In the genomic region with DNA sequence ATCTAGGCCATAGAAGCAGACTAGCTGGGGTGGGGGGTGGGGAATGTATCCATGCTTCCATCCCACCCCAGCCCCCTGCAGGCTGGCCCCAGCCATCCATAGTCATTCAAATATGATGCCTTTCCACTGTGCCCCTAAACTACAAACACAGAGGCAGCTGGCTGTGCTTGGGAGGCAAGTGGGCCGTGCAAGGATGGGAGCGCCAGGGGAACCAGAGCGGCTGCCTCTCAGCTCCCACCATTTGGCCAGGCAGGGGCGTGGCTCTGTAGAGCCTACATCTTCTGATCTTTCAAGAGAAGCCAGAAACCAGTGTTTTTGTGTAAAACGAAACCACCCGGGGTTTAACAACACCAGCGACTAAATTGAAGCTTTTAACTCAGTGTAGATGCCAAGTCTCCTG, we compare ENCODE assay signal across 12 mouse cellular contexts. TPM values are rescaled to one million over a fixed set of nuclear protein-coding genes. Genes with fewer than 3 reads are reported as not detected.
DNase-seq lines count a peak whose midpoint lies in the region; ATAC-seq and TF ChIP-seq lines count a peak whose summit lies in the region.
"Had no signal": no experiment of that assay in that cellular context is flagged by ENCODE, and none has a peak within 500 bp of the region (broad histone marks: within the 10 kb centered on the region; RNA-seq: fewer than 3 reads in every experiment).

No protein-coding gene starts in this region.

- DNase-seq in kidney, adult 2 months, result no peak
- peak; percentile 15 to 29 for DNase-seq in CD8-positive naive resting alpha-beta T cell, adult 2 months (ENCODE audit: low read depth in 2 of 2, low spot score in 2 of 2)
- no peak for DNase-seq in ES-E14 (ENCODE audit: low read depth, low spot score)
- DNase-seq in forebrain, postnatal 0 days, result no peak
- DNase-seq in layer of hippocampus, adult 18-20 months (ENCODE audit: low spot score in 2 of 2), result no peak
- no peak for DNase-seq in lung, postnatal 25 days (ENCODE audit: low spot score)
- DNase-seq: cerebellum, postnatal 14 days; lung, adult 2 months; retina, postnatal 1 day; thymus, postnatal 25 days had no signal

- no peak for TF ChIP-seq POLR2A in kidney, adult 2 months (IDR thresholded peaks at IDR 0.05; ENCODE audit: low read depth, low read length)

- no peak overlapping the region for H3K4me2 ChIP-seq in kidney, embryonic 16.5 days (replicated peaks; ENCODE audit: low read depth, low read length)
- no peak overlapping the region for H3K4me2 ChIP-seq in forebrain, postnatal 0 days (ENCODE audit: low read depth)
- H3K4me2 ChIP-seq: neural tube, embryonic 12.5 days had no signal

- no peaks in the 10 kb centered on the region for H3K36me3 ChIP-seq in kidney, embryonic 16.5 days (ENCODE audit: insufficient read depth, low read length)
- H3K36me3 ChIP-seq in kidney, adult 2 months (ENCODE audit: control insufficient read depth, insufficient read depth, low read length), result no peaks in the 10 kb centered on the region
- H3K36me3 ChIP-seq in ES-E14 (ENCODE audit: control insufficient read depth, insufficient read depth, low read length, poor library complexity, severe bottlenecking), result peaks cover 7% of the 10 kb centered on the region; the same call in 1 of the 2 replicates
- H3K36me3 ChIP-seq in forebrain, postnatal 0 days (ENCODE audit: insufficient read depth), result no peaks in the 10 kb centered on the region
- H3K36me3 ChIP-seq: neural tube, embryonic 12.5 days had no signal

- in situ Hi-C loops in ES-E14 (cut with MboI; ENCODE audit: low sequenced_read_pairs in 2 of 2, unreplicated experiment in 2 of 2), result no loop called here

- H3K27me3 ChIP-seq in kidney, embryonic 16.5 days (ENCODE audit: insufficient read depth, low read length), result peaks cover 15% of the 10 kb centered on the region
- no peaks in the 10 kb centered on the region; the same call in 1 of the 2 replicates for H3K27me3 ChIP-seq in kidney, adult 2 months (replicated peaks; ENCODE audit: control insufficient read depth, insufficient read depth, low read length)
- peaks cover 6% of the 10 kb centered on the region for H3K27me3 ChIP-seq in forebrain, postnatal 0 days (ENCODE audit: insufficient read depth, low read length)

- no peaks in the 10 kb centered on the region for H3K9me3 ChIP-seq in kidney, embryonic 16.5 days (ENCODE audit: low read length)
- H3K9me3 ChIP-seq in ES-E14 (ENCODE audit: control insufficient read depth, insufficient read depth, low read depth, low read length), result no peaks in the 10 kb centered on the region
- H3K9me3 ChIP-seq in forebrain, postnatal 0 days (ENCODE audit: low read length), result no peaks in the 10 kb centered on the region
- H3K9me3 ChIP-seq: neural tube, embryonic 12.5 days had no signal

- H3K4me3 ChIP-seq in kidney, embryonic 16.5 days (ENCODE audit: low read length), result no peak overlapping the region
- H3K4me3 ChIP-seq in kidney, adult 2 months (ENCODE audit: insufficient read depth, low read depth, low read length), result no peak overlapping the region
- no peak overlapping the region for H3K4me3 ChIP-seq in ES-E14 (ENCODE audit: insufficient read depth in 1 of 2, low read depth in 1 of 2, low read length in 2 of 2, poor library complexity in 1 of 2, severe bottlenecking in 1 of 2)
- H3K4me3 ChIP-seq in forebrain, postnatal 0 days (ENCODE audit: low read depth, low read length), result no peak overlapping the region
- H3K4me3 ChIP-seq: neural tube, embryonic 12.5 days had no signal

- WGBS in kidney, embryonic 16.5 days, result 12% methylated on average over 7 of the region's 7 CpGs
- WGBS in kidney, adult 2 months, result 54% methylated on average over 7 of the region's 7 CpGs
- 15% methylated on average over 7 of the region's 7 CpGs for WGBS in forebrain, postnatal 0 days

- H3K27ac ChIP-seq in kidney, embryonic 16.5 days (ENCODE audit: low read length), result no peak overlapping the region
- no peak overlapping the region for H3K27ac ChIP-seq in kidney, adult 2 months (ENCODE audit: insufficient read depth, low read depth, low read length)
- H3K27ac ChIP-seq in ES-E14 (ENCODE audit: insufficient read depth, low read depth, low read length, poor library complexity, severe bottlenecking), result peak overlapping the region; percentile 72; the same call in 1 of the 2 replicates
- no peak overlapping the region for H3K27ac ChIP-seq in forebrain, postnatal 0 days (ENCODE audit: low read depth, low read length)
- H3K27ac ChIP-seq: neural tube, embryonic 12.5 days had no signal

- peaks cover 13% of the 10 kb centered on the region for H3K4me1 ChIP-seq in kidney, embryonic 16.5 days (ENCODE audit: insufficient read depth, low read length)
- peaks cover 5% of the 10 kb centered on the region; the same call in 1 of the 2 replicates for H3K4me1 ChIP-seq in kidney, adult 2 months (ENCODE audit: control insufficient read depth, insufficient read depth, low read length)
- H3K4me1 ChIP-seq in ES-E14 (ENCODE audit: control insufficient read depth in 2 of 2, insufficient read depth in 2 of 2, low read length in 2 of 2, poor library complexity in 1 of 2), result peaks cover 8 to 34% of the 10 kb centered on the region in 2 experiments
- H3K4me1 ChIP-seq in forebrain, postnatal 0 days (ENCODE audit: insufficient read depth), result peaks cover 6% of the 10 kb centered on the region; the same call in 1 of the 2 replicates

- TF ChIP-seq CTCF in kidney, adult 2 months (conservative IDR thresholded peaks at IDR 0.05; ENCODE audit: insufficient read depth, insufficient read length, low read depth, low read length), result no peak
- TF ChIP-seq CTCF in forebrain, postnatal 0 days (IDR thresholded peaks at IDR 0.05; ENCODE audit: low read depth), result no peak

- ATAC-seq in kidney, embryonic 16.5 days (ENCODE audit: low FRiP score, low TSS enrichment), result peak; percentile 32; the same call in 1 of the 2 replicates
- ATAC-seq in forebrain, postnatal 0 days, result peak; percentile 44; the same call in 1 of the 2 replicates

- H3K9ac ChIP-seq in kidney, embryonic 16.5 days (replicated peaks; ENCODE audit: low read length), result no peak overlapping the region
- no peak overlapping the region for H3K9ac ChIP-seq in ES-E14 (ENCODE audit: insufficient read depth, low read depth, low read length, poor library complexity, severe bottlenecking)
- H3K9ac ChIP-seq in forebrain, postnatal 0 days, result no peak overlapping the region
- H3K9ac ChIP-seq: neural tube, embryonic 12.5 days had no signal

TF ChIP-seq in ES-E14, 5 proteins besides CTCF, POLR2A, EP300 and RAD21:
- no peak for TF ChIP-seq CHD2 (IDR thresholded peaks at IDR 0.05; ENCODE audit: low read depth, low read length)
- TF ChIP-seq HCFC1 (IDR thresholded peaks at IDR 0.05; ENCODE audit: borderline replicate concordance, insufficient read depth, low read length), result no peak
- no peak for TF ChIP-seq ZC3H11A (IDR thresholded peaks at IDR 0.05; ENCODE audit: borderline replicate concordance, low read depth, low read length)
- no peak for TF ChIP-seq ZNF384 (IDR thresholded peaks at IDR 0.05; ENCODE audit: low read depth, low read length)
- no peak for TF ChIP-seq MAFK (IDR thresholded peaks at IDR 0.05; ENCODE audit: insufficient read depth, low read depth, low read length)

RNA-seq across cellular contexts. Expression of a gene that starts 4.7 kb away (rescaled TPM):
- 19.2 and 19.3 TPM in 2 replicates for polyA plus RNA-seq in kidney, embryonic 16.5 days (2015; fragmentation: Nextera tagmentation; extraction: Ambion mirVana)
- polyA plus RNA-seq in kidney, adult 2 months (2012; rRNA removed), result 564 and 569 TPM in 2 replicates
- total RNA-seq in ES-E14 (2012; rRNA removed), result 234 and 330 TPM in 2 replicates
- total RNA-seq in forebrain, postnatal 0 days (2014; rRNA removed), result 10.1 and 11.2 TPM in 2 replicates
- 8.2 and 10.1 TPM in 2 replicates for polyA plus RNA-seq in forebrain, postnatal 0 days (2015; fragmentation: Nextera tagmentation; extraction: Ambion mirVana)
- total RNA-seq in layer of hippocampus, adult 18-20 months (2021), result 1 to 10 TPM; 7.0 to 7.2 TPM

Comparison
In these comparisons a context has a peak if more than half of its experiments do, and no peak if none do; other contexts are left out.
1. DNase-seq: peak in CD8-positive naive resting alpha-beta T cell, adult 2 months (2 of 2); none in kidney, adult 2 months (single experiment), ES-E14 (single experiment), forebrain, postnatal 0 days (single experiment), layer of hippocampus, adult 18-20 months (0 of 2) and lung, postnatal 25 days (single experiment).
2. RNA of a gene that starts 4.7 kb away (total RNA-seq): 234 to 330 TPM in ES-E14; 10.1 to 11.2 TPM in forebrain, postnatal 0 days and 7.0 to 7.2 TPM in layer of hippocampus, adult 18-20 months; every median in the first group is over 10 times any median in the second.